Mouse (Mus musculus) G1E (cell line): ENCODE data around the gene Colgalt1. TPM values are rescaled to one million over a fixed set of nuclear protein-coding genes. Genes with fewer than 3 reads are reported as not detected.

Experiments
- ATAC-seq: 2 replicates; pipeline ENCODE4 v1.8.0; 2016; ENCODE audit warnings: mild to moderate bottlenecking; ENCODE audit not compliant: insufficient number of reproducible peaks, poor library complexity, low FRiP score, severe bottlenecking; ENCODE audit errors: extremely low read depth
- DNase-seq: peaks from one replicate; pipeline ENCODE4 v3.0.0; 2012; ENCODE audit warnings: low spot score
- H3K27me3 ChIP-seq: 2 replicates; pipeline ENCODE4 v1.6.1; 2012; ENCODE audit warnings: mild to moderate bottlenecking, low read length, inconsistent platforms; ENCODE audit not compliant: insufficient read depth
- H3K36me3 ChIP-seq: replicated peaks from 2 replicates; pipeline ENCODE3; 2012; ENCODE audit warnings: mild to moderate bottlenecking, inconsistent platforms
- H3K4me1 ChIP-seq: 2 replicates; pipeline ENCODE4 v1.6.1; 2012; ENCODE audit warnings: low read depth, low read length, inconsistent platforms, mixed read lengths; ENCODE audit not compliant: insufficient read depth
- H3K4me3 ChIP-seq: 2 replicates; pipeline ENCODE4 v1.5.1; 2012; ENCODE audit warnings: low read depth, mild to moderate bottlenecking, inconsistent platforms, low read length, moderate library complexity, mixed read lengths
- H3K9me3 ChIP-seq: replicated peaks from 2 replicates; pipeline ENCODE4 v1.6.1; 2012; ENCODE audit warnings: inconsistent platforms
- CTCF ChIP-seq: IDR thresholded peaks from 2 replicates; pipeline ENCODE4 v1.5.1; 2012; ENCODE audit warnings: low read depth, low read length, inconsistent platforms, mixed read lengths
- GATA1 ChIP-seq: IDR thresholded peaks from 2 replicates; pipeline ENCODE4 v1.6.1; 2012; ENCODE audit warnings: borderline replicate concordance, low read length, inconsistent platforms, mixed read lengths
- GATA2 ChIP-seq: IDR thresholded peaks from 2 replicates; pipeline ENCODE4 v1.6.1; 2012; ENCODE audit warnings: low read depth, low read length, inconsistent platforms, borderline replicate concordance
- POLR2AphosphoS5 ChIP-seq: IDR thresholded peaks from 2 replicates; pipeline ENCODE4 v1.6.1; 2012; ENCODE audit warnings: low read depth, low read length, inconsistent platforms; ENCODE audit not compliant: insufficient replicate concordance
- TAL1 ChIP-seq: conservative IDR thresholded peaks from 2 replicates; pipeline ENCODE4 v1.6.1; 2012; ENCODE audit warnings: low read depth, low read length, inconsistent platforms, mixed read lengths
- polyA plus RNA-seq: library from polyadenylated mRNA; stranded (reverse); fragments of >175 nt; gene quantifications from 2 replicates; pipeline ENCODE4 v1.2.3, GENCODE M21; 2012
- total RNA-seq, 2 experiments: library from RNA; stranded (forward) in 1 of 2; stranded (reverse) in 1 of 2; fragments of 200-1000 nt in 1 of 2; fragments of >200 nt in 1 of 2; fragmentation: Nextera tagmentation in 1 of 2; gene quantifications; 2 replicates each; pipeline ENCODE4 v1.2.3; 2014 to 2017

The Colgalt1 gene
- total and polyA plus RNA-seq, 3 experiments, result 30.5 to 38.7 (median 37.6) TPM

DNA sequence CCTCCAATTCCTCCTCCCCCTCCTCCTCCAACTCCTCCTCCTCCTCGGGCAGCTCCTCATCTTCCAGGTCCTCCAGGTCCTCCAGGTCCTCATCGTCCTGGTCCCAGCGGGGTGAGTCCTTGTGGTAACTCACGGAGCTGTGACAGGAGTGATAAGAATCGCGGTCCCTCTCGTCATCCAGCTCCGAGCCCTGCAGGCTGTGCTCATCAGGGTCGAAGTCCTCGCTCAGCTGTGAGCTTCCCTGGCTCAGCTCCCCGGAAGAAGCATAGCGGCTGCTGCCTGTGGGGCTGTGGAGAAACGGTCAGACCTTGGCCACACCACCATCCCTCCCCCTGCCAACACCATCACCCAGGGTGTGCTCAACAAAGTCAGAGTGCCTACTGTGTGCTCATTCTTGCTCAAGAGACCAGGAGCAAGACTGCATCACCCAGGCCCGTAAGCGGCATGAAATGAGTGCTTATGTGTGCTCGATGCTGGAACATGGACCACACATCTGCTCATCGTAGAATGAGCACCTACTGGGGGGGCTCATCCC lies 47.8 kb downstream of the Colgalt1 start:
- Histone ChIP-seq H3K9me3 (no peaks in the 10 kb centered on the region), H3K4me3 (no peak overlapping the region), H3K4me1 (peaks cover 26% of the 10 kb centered on the region), H3K27me3 (peaks cover 62% of the 10 kb centered on the region), H3K36me3 (peaks cover 5% of the 10 kb centered on the region)
- TF ChIP-seq POLR2AphosphoS5, result no peak
- no peak for TF ChIP-seq TAL1
- TF ChIP-seq GATA2, result no peak
- no peak for TF ChIP-seq CTCF
- no peak for TF ChIP-seq GATA1
- ATAC-seq (no peak), DNase-seq (no peak)

DNA sequence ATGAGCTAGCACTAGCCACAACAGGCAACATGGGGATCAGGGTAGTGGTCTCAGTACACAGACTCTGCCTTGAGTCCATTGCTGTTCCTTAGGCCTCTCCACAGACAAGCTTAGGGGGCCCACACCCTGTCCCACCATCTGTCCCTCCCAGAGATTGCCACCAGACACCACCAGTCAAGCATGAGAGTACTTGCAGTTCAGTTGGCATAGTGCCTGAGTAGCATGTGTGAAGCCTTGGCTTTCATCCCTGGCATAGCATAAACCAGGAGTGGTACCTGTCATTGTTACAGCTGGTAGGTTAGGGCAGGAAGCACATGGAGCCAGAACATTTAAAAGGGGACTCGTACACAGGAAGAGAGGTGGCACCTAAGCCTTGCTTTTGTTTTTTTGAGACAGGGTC lies 49.0 kb downstream of the Colgalt1 start:
- ATAC-seq, result no peak
- no peak for DNase-seq
- Histone ChIP-seq H3K9me3 (no peaks in the 10 kb centered on the region), H3K4me3 (no peak overlapping the region), H3K27me3 (peaks cover 60% of the 10 kb centered on the region), H3K36me3 (peaks cover 5% of the 10 kb centered on the region), H3K4me1 (peaks cover 25% of the 10 kb centered on the region)
- TF ChIP-seq POLR2AphosphoS5 (no peak), GATA2 (no peak), GATA1 (no peak), CTCF (no peak), TAL1 (no peak)

DNA sequence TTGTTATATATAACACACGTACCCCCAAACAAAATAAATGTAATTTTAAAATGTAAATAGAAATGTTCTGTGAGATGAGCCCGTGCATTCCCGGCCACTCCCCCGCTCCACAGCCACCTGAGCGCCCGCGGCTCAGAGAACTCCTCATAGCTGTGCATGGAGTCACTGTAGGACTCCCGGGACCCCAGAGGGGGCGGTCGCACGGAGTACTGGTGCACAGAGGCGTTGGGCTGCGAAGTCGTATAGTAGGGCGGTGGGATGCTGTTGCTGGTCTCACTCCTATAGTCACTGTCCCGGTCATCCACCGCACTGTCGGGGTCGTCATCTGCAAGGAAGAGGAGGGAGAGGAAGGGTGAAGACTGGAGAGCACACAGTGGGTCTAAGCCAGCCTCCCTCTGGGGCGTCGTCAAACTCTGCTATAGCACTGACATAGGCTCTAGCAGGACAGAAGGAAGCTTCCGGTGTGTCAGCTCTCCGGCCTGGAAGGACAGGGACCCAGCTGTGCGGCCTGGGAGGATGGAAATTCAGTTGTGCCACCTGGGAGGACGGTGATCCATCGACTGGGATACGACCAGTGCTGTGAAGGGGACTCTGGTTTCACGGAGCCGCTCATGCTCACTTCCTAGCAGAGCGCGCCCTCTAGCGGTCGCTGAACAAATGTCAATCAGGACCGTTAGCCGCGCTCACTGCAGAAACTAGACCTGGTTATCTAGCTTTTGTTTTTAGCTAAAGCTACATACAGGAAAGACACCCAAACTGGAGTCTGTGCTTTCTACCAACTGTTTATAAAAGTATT lies 49.7 kb downstream of the Colgalt1 start:
- Histone ChIP-seq H3K4me3 (no peak overlapping the region; the same call in 1 of the 2 replicates), H3K4me1 (peaks cover 27% of the 10 kb centered on the region), H3K36me3 (peaks cover 5% of the 10 kb centered on the region), H3K9me3 (no peaks in the 10 kb centered on the region), H3K27me3 (peaks cover 55% of the 10 kb centered on the region)
- TF ChIP-seq CTCF, result peak; percentile 73
- TF ChIP-seq TAL1, result no peak
- peak; percentile 70 for DNase-seq
- ATAC-seq, result no peak

GRCm38 (mm10) chr8:71665331-71666130 lies 54.7 kb downstream of the Colgalt1 start:
- H3K36me3 ChIP-seq, result peaks cover 5% of the 10 kb centered on the region
- peaks cover 59% of the 10 kb centered on the region for H3K27me3 ChIP-seq
- peak; percentile 66 for ATAC-seq
- peak overlapping the region; percentile 70 for H3K4me3 ChIP-seq
- no peak for TF ChIP-seq POLR2AphosphoS5
- no peak for TF ChIP-seq GATA1
- TF ChIP-seq TAL1, result no peak
- no peak for TF ChIP-seq CTCF
- no peak for TF ChIP-seq GATA2
- peak; percentile 75 for DNase-seq
- no peaks in the 10 kb centered on the region for H3K9me3 ChIP-seq
- peaks cover 56% of the 10 kb centered on the region for H3K4me1 ChIP-seq

DNA sequence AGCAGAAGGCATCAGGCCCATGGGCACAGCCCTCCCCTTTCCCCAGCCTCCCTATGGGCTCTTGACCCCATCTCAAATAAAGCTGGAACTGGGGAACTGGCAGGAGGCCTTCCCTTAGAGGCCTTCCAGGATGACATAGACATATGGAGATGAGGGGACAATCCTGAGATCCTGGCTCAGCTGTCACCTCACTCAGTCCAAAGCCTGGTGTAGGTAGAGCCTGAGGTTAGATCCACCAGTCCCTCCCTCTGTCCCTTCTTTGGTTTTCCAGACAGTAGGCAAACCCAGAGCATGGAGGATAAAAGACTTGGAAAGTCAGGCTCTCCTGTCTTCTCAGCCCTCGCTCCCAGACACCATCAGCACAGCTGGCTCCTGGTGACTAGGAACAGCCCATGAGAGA lies 56.1 kb downstream of the Colgalt1 start:
- TF ChIP-seq TAL1, result no peak
- no peak for TF ChIP-seq CTCF
- TF ChIP-seq GATA2, result no peak
- TF ChIP-seq POLR2AphosphoS5, result no peak
- TF ChIP-seq GATA1, result no peak
- H3K4me3 ChIP-seq, result no peak overlapping the region; the same call in 1 of the 2 replicates

GRCm38 (mm10) chr8:71667256-71667655 lies 56.5 kb downstream of the Colgalt1 start:
- TF ChIP-seq CTCF (no peak), TAL1 (no peak), GATA2 (no peak), POLR2AphosphoS5 (no peak), GATA1 (no peak)
- Histone ChIP-seq H3K4me3 (peak overlapping the region; percentile 48; the same call in 1 of the 2 replicates), H3K9me3 (no peaks in the 10 kb centered on the region), H3K4me1 (peaks cover 70% of the 10 kb centered on the region), H3K36me3 (peaks cover 4% of the 10 kb centered on the region), H3K27me3 (peaks cover 58% of the 10 kb centered on the region)
- no peak for DNase-seq
- no peak for ATAC-seq

More for the DNA sequence above, 56.1 kb downstream of the Colgalt1 start:
- peaks cover 66% of the 10 kb centered on the region for H3K4me1 ChIP-seq
- peaks cover 62% of the 10 kb centered on the region for H3K27me3 ChIP-seq
- no peaks in the 10 kb centered on the region for H3K9me3 ChIP-seq
- H3K36me3 ChIP-seq, result peaks cover 5% of the 10 kb centered on the region
- ATAC-seq (no peak), DNase-seq (no peak)
